Mouse (Mus musculus) testis, postnatal 10 days (tissue): ENCODE measurements around the gene Dcbld2.

Source experiments
- DNase-seq: peaks from one replicate; pipeline ENCODE4 v3.0.0; 2021; ENCODE audit warnings: low spot score

Gene Dcbld2

GRCm38 (mm10) chr16:58487861-58488260 is 79.6 kb downstream of the Dcbld2 start:
- DNase-seq = no peak

DNA sequence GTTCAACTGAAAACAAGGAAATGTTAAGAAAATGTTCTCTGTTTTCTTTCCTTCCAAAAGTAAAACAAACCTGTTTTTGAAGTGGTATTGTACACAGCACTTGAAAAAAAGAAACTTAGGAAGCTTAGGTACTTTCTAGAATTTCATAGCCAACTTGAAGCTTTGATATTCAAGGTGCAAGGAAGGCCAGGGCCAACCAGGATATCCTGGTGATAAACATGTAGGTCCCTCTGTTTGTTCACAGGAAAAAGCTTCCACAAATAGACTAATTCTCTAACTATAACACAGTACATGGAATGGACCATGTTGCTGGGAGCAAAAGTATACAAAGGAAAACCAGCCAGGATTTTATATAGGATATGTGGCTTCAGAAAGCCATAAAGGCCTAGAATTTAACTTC is 88.5 kb downstream of the Dcbld2 start:
- no peak for DNase-seq

- DNase-seq = no peak
Measured at GRCm38 (mm10) chr16:58497886-58498713, 89.9 kb downstream of the Dcbld2 start.

GRCm38 (mm10) chr16:58499172-58499584 is 90.9 kb downstream of the Dcbld2 start:
- no peak for DNase-seq

GRCm38 (mm10) chr16:58499650-58500049 is 91.4 kb downstream of the Dcbld2 start:
- DNase-seq = no peak

DNA sequence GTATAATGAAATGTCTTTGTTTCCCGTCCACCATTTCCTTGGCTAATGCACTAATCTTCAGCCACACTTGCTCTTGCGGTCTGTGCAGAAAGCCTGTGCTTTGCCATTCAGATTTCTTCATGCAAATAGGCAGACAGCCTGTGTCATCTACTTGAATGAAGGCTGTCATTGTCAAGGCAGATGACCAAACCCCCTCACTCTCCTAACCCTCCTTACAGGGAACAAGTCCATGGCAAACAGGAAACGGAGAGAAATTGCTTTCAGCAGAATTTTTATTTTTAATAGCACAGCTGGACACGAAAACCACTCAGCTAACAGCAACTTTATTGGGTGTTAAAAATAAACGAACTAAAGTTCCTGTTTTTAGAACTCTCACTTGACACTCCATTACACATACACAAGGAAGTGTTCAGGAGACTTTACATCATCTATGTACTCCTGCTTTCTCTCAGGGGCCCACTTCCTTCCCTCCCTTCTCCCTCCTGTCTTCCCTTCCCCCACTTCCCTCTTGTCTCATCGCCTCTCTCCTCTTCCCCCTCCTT is 93.6 kb downstream of the Dcbld2 start:
- no peak for DNase-seq

DNA sequence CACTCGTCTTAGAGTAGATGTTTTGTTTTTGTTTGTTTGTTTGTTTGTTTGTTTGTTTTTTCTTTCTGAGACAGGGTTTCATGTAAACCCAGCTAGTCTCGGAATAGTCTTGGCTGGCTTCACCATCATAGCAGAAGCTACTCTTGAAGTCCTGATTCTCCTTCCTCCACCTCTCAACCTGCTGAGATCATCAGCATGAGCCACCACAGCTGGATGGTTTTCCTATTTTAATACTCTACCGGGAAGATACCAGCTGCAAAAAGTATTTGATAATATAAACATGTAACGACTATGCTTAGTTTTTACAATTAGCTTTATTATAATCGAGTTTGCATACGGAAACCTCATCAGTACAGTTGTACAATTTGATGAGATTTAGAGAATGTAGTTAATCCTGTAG is 94.3 kb downstream of the Dcbld2 start:
- no peak for DNase-seq

- DNase-seq = no peak
Measured at GRCm38 (mm10) chr16:58504945-58505344, 96.7 kb downstream of the Dcbld2 start.

DNA sequence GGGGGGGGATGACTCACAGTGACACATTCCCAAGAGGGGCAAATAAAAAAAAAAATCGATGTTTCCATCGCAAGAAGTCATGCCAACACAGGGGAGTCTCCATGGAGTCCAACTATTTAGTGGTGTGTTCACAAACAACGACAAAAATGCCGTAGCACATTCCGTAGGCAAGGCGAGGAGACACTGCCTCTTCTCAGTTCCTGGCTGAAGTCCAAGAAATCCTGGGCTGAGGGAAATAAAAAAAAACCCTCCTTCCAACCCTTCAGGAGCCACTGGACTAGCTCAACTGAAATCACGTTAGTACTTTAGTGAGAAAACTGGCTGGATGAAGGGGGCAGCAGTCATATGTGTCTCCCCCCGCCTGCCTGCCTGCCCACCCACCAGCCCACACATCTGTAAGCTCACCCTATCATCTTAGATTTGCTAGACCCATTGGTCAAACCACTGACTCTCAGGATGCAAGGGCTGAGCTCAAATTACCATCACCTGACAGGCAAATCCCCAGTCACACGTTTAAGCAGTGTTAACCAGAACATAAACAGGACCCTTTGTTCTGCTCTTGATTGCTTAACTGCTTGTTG is 104.0 kb downstream of the Dcbld2 start:
- peak; percentile 49 for DNase-seq

- no peak for DNase-seq
Measured at GRCm38 (mm10) chr16:58512887-58513286, 104.6 kb downstream of the Dcbld2 start.

- DNase-seq = no peak
Measured at GRCm38 (mm10) chr16:58513755-58514154, 105.5 kb downstream of the Dcbld2 start.

DNA sequence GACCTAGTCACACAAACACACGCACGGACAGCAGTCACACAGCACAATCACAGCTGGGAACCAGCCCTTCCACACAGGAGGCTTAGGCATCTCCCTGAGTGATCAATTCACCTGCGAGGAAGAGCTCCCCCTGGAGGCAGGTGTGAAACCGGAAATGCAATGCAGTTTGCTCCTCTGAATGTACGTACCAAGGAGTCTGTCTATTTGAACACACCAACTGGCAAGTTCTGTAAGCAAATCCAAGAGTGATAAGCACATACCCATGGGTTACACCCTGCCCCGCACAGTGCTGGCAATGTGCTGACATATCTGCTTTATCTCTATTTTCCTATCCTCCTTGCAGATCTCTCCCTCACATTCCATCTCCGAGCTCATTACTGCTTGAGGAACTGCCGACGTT is 106.3 kb downstream of the Dcbld2 start:
- peak; percentile 63 for DNase-seq

- no peak for DNase-seq
Measured at GRCm38 (mm10) chr16:58516161-58516560, 107.9 kb downstream of the Dcbld2 start.

DNA sequence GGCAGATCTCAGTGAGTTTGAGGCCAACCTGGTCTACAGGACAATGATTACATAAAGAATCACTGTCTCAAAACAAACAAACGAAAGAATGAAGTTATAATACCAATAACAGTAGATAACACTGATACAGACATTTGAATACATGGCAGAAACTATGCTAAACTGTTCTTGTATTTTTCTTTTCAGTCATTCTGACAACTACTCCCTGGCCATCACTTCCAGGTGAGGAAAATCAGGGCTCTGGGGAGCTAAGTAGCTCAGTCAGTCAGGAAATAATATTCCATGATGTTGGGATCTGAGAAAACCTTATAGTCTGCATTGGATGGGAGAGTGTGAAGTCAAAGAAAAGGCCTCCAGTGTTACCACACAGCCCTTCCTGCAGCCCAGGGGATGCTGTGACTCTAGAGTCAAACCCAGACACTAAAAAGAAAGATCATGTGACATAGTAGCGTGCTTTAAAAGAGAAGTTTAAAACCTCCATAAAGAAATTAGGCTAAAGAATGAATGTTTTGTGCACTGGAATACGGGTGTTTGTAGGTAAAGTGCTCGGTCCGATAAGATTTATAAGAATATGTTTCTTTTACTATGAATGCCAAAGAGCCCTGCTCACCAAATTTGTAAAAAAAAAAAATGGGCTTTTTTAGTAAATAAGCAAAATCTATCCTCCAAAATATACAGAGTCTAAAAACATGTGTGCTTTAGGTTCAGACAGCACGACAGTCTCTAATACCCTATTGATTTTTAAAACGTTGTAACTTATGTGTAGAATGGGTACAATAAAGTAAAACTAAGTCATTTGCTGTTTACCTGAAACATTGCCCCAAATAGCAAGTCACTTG is 108.9 kb downstream of the Dcbld2 start:
- no peak for DNase-seq
